Mouse (Mus musculus) liver, embryonic 14.5 days (tissue): Measurements from ENCODE around the gene Cipc. TPM values are rescaled to one million over a fixed set of nuclear protein-coding genes. Genes with fewer than 3 reads are reported as not detected.
A peak's percentile ranks its signal among the peaks of the same experiment; 100 is the strongest.

Source experiments
- ATAC-seq: fragments of 200-750 bp; cut with Nextera tagmentation; 2 replicates; pipeline ENCODE4 v1.8.0; 2017; ENCODE audit warnings: moderate number of reproducible peaks, mild to moderate bottlenecking, moderate library complexity; ENCODE audit not compliant: insufficient read depth
- DNase-seq, 3 experiments: peaks; one replicate each; pipeline ENCODE4 v3.0.0-alpha.2; 2012 to 2013; ENCODE audit warnings: low read depth in 3 of 3, low spot score in 3 of 3
- H3K27ac ChIP-seq: fragments of 300-500 bp; sonication (generic); 2 replicates; pipeline ENCODE4 v1.5.1; 2014; ENCODE audit warnings: moderate library complexity, mild to moderate bottlenecking, control low read depth, inconsistent platforms
- H3K27me3 ChIP-seq: fragments of 300-500 bp; sonication (generic); 2 replicates; pipeline ENCODE4 v1.6.1; 2014; ENCODE audit warnings: mild to moderate bottlenecking, low read length, moderate library complexity; ENCODE audit not compliant: control insufficient read depth, insufficient read depth
- H3K36me3 ChIP-seq: fragments of 300-500 bp; sonication (generic); replicated peaks from 2 replicates; pipeline ENCODE4 v1.6.1; 2014; ENCODE audit warnings: low read depth; ENCODE audit not compliant: control insufficient read depth, insufficient read depth
- H3K4me1 ChIP-seq, 2 experiments: fragments of 200-500 bp in 1 of 2; fragments of 300-500 bp in 1 of 2; sonication (generic) in 1 of 2; replicated peaks; 2 replicates each; pipeline ENCODE4 v1.6.1; 2012 to 2014; ENCODE audit warnings: antibody characterized with exemption in 1 of 2, inconsistent platforms in 1 of 2, low read length in 1 of 2; ENCODE audit not compliant: control insufficient read depth in 2 of 2, insufficient read depth in 2 of 2
- H3K4me2 ChIP-seq: fragments of 300-500 bp; sonication (generic); 2 replicates; pipeline ENCODE4 v1.6.1; 2014; ENCODE audit warnings: low read depth, mild to moderate bottlenecking, control low read depth, moderate library complexity
- H3K4me3 ChIP-seq, 2 experiments: fragments of 200-500 bp in 1 of 2; fragments of 300-500 bp in 1 of 2; sonication (generic) in 1 of 2; 2 replicates each; pipeline ENCODE4 v1.5.1; 2012 to 2014; ENCODE audit warnings: low read depth in 2 of 2, low read length in 2 of 2, mild to moderate bottlenecking in 2 of 2, control low read depth in 1 of 2, inconsistent platforms in 1 of 2, moderate library complexity in 1 of 2; ENCODE audit not compliant: insufficient read depth in 1 of 2
- H3K9ac ChIP-seq: fragments of 300-500 bp; sonication (generic); replicated peaks from 2 replicates; pipeline ENCODE4 v1.6.1; 2014; ENCODE audit warnings: mild to moderate bottlenecking, control low read depth, moderate library complexity
- H3K9me3 ChIP-seq: fragments of 300-500 bp; sonication (generic); 2 replicates; pipeline ENCODE4 v1.6.1; 2016; ENCODE audit warnings: low read length, mixed read lengths; ENCODE audit not compliant: control insufficient read depth
- CTCF ChIP-seq: IDR thresholded peaks from 2 replicates; pipeline ENCODE4 v1.5.1; 2016; ENCODE audit warnings: antibody characterized with exemption, low read depth, control low read depth
- EP300 ChIP-seq: IDR thresholded peaks from 2 replicates; pipeline ENCODE4 v1.6.1; 2016; ENCODE audit warnings: antibody characterized with exemption, low read depth
- WGBS: fragments of 180-500 bp; shearing (Covaris S2); extraction: QIAGEN DNeasy Blood & Tissue Kit; methylation state at CpG from one replicate; pipeline ENCODE4 v1.1.7; 2014; ENCODE audit not compliant: insufficient replicate concordance; 5-methylcytosine and 5-hydroxymethylcytosine counted together
- polyA plus RNA-seq, 2 experiments: library from polyadenylated mRNA; depleted of rRNA in 1 of 2; stranded (reverse) in 1 of 2; unstranded in 1 of 2; fragments of >200 nt; fragmentation: Nextera tagmentation in 1 of 2; extraction: Ambion mirVana in 1 of 2; gene quantifications; 2 replicates each; pipeline versions ENCODE4 v1.2.1 to v1.2.3; 2012 to 2014

The Cipc gene
- polyA plus RNA-seq, 2 experiments: 8.8 to 10.0 TPM

DNA sequence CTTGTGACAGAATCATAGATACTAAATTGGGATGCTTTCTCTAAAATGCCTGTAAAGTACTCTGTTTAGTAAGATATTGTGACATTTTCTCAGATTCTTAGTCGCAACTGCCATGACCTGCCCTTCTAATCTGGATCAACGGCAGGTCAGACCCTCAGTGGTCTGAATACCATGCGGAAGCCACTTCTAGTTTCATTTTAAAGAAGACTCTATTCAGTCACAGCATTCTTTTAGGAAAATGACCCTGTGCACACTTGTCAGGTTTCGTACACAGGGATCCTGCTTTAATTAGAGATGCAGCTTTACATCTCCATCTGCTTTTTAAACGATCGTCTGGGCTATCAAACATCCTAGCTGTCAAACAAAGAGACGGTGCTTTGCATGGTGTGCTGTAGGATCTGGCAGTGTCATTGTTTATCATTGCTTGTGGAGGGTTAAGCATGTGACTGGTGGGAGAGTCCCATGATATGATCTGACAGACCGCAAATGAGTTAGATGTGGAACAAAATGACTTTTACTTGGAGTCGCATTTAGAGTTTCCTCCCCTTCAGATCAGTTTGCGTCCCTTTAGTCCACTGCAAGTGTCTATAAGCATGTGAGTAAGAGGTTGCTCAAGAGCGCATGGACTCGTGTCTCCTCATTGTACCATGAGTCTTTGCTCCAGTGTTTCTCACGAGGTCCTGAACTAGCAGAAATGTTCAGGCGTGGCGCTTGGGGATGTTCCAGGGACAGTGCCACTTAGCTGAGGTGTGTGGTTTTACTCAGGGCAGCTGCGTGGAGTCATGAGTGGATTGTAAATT is 3.5 kb downstream of the Cipc start:
- ATAC-seq (no peak), DNase-seq (no peak)
- H3K27me3 ChIP-seq: no peaks in the 10 kb centered on the region
- H3K9me3 ChIP-seq: no peaks in the 10 kb centered on the region
- peaks cover 15 to 26% of the 10 kb centered on the region in 2 experiments; a peak in 3 of 4 replicates for H3K4me1 ChIP-seq
- TF ChIP-seq CTCF (no peak), EP300 (no peak)
- 58% methylated on average over 16 of the region's 16 CpGs for WGBS
- H3K9ac ChIP-seq: no peak overlapping the region; the same call in 1 of the 2 replicates
- peak overlapping the region; percentile 25 for H3K4me2 ChIP-seq
- H3K4me3 ChIP-seq: no peak overlapping the region
- no peak overlapping the region for H3K27ac ChIP-seq
- peaks cover 9% of the 10 kb centered on the region for H3K36me3 ChIP-seq

DNA sequence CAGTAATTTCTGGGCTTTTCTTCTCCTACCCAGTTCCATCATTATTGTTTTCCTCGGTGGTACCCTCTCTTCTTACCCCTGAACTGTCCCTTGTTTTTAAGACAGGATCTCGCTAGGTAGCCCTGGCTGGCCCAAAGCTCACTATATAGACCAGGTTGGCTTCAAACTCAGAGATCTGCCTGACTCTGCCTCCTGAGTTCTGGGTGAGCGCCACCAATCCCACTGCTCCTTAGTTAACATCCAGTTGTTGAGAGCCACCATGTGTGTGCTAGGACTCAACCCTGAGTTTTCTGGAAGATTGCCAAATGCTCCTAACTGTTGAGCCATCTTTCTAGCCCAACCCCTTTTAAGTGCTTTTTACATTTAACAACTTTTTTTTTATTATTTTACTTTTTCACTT is 4.1 kb downstream of the Cipc start:
- ATAC-seq (no peak), DNase-seq (no peak)
- H3K36me3 ChIP-seq: peaks cover 15% of the 10 kb centered on the region
- peaks cover 11 to 24% of the 10 kb centered on the region in 2 experiments; a peak in 3 of 4 replicates for H3K4me1 ChIP-seq
- TF ChIP-seq CTCF (no peak), EP300 (no peak)
- no peaks in the 10 kb centered on the region for H3K9me3 ChIP-seq
- H3K4me3 ChIP-seq: no peak overlapping the region
- H3K27ac ChIP-seq: no peak overlapping the region
- H3K4me2 ChIP-seq: no peak overlapping the region
- WGBS: 82% methylated on average over 3 of the region's 3 CpGs
- H3K27me3 ChIP-seq: no peaks in the 10 kb centered on the region
- H3K9ac ChIP-seq: no peak overlapping the region

DNA sequence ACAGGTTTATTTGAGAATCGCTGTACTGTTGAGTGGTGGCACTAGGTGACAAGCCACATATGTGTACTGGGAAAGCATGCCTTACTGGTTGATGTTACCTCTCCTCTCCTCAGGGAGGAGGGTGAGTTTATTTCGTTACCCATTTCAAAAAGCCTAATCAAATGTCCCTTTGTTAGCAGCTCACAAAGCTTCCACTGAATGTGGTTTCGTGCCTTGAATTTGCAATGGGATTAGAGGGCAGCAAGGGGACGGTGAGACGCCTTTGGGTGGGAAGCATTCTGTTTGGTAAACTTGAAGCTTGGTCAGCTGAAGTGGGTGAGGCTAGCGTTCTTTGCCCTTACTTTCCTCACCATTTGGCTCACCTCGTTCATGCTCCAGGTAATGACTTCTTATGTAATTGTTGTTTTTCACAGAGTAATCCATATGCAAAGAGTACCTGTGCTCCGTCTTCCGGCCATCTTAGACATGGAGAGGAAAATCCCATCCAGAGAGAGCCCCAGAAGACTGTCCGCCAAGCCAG is 5.5 kb downstream of the Cipc start:
- no peak overlapping the region for H3K9ac ChIP-seq
- DNase-seq: no peak

DNA sequence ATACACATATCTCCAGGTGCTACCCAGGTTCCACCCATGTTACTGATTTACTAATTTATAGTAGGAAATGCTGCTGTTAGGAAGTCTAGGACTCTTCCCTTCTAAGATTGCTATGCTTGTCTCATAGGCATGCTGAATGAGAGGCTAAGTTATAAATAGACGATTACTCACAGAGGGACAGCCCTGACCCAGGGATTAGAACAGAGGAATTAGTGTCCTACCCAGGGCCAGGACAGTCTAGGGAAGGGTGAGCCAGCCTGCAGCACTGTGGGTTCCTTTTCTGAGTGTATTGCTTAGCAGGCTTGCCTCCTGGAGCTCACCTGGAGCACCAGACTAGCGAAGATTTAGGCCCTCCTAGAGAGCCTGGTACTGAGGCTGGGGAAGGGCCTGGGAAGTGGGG is 9.1 kb downstream of the Cipc start:
- DNase-seq: no peak
- TF ChIP-seq EP300: no peak
- no peak for TF ChIP-seq CTCF

More for the DNA sequence above, 5.5 kb downstream of the Cipc start:
- no peaks in the 10 kb centered on the region for H3K27me3 ChIP-seq
- peaks cover 9 to 20% of the 10 kb centered on the region in 2 experiments; a peak in 3 of 4 replicates for H3K4me1 ChIP-seq
- H3K27ac ChIP-seq: no peak overlapping the region
- no peak overlapping the region for H3K4me3 ChIP-seq
- no peak overlapping the region for H3K4me2 ChIP-seq
- H3K36me3 ChIP-seq: peaks cover 15% of the 10 kb centered on the region
- WGBS: 88% methylated on average over 10 of the region's 10 CpGs
- no peaks in the 10 kb centered on the region for H3K9me3 ChIP-seq
- TF ChIP-seq CTCF (no peak), EP300 (no peak)
- ATAC-seq: no peak

DNA sequence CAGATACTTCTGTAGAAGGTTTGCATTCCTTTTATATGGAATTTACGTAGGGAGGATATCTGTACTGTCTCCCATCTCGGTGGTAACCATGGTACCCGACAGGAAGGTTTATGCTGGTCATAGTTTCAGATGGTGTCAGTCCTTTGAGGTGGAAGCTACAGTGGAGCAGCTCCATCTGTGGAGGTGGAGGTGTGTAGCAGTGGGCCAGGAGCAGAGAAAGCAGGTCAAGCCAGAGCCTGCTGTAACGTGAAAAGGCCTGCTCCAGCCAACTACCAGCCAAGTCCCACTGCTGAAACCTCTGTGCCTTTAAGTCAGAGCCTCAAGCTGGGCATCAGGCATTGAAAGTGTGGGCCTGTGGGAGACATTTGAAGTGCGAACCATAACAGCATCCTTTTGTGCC is 11.7 kb downstream of the Cipc start:
- Histone ChIP-seq H3K4me2 (no peak overlapping the region), H3K4me1 (no peaks in the 10 kb centered on the region), H3K27ac (no peak overlapping the region), H3K27me3 (no peaks in the 10 kb centered on the region), H3K36me3 (peaks cover 50% of the 10 kb centered on the region), H3K4me3 (no peak overlapping the region), H3K9me3 (no peaks in the 10 kb centered on the region), H3K9ac (no peak overlapping the region)
- ATAC-seq (no peak), DNase-seq (no peak)
- TF ChIP-seq CTCF (no peak), EP300 (no peak)
- WGBS: 78% methylated on average over 5 of the region's 5 CpGs

More for the DNA sequence above, 9.1 kb downstream of the Cipc start:
- no peaks in the 10 kb centered on the region for H3K27me3 ChIP-seq
- H3K9ac ChIP-seq: no peak overlapping the region
- no peaks in the 10 kb centered on the region for H3K9me3 ChIP-seq
- H3K36me3 ChIP-seq: peaks cover 34% of the 10 kb centered on the region
- H3K27ac ChIP-seq: no peak overlapping the region
- H3K4me2 ChIP-seq: no peak overlapping the region
- H3K4me1 ChIP-seq: no peaks in the 10 kb centered on the region; a peak in 1 of 4 replicates
- no peak for ATAC-seq
- H3K4me3 ChIP-seq: no peak overlapping the region
- 79% methylated on average over 2 of the region's 2 CpGs for WGBS
